Mouse (Mus musculus) cerebellum, adult 9-10 months (tissue): Measurements from ENCODE around the gene Sh3gl3.

Experiments
- DNase-seq: peaks from one replicate; pipeline ENCODE4 v3.0.0; 2022

Sh3gl3 gene

GRCm38 (mm10) chr7:82236152-82236898 lies 62.7 kb downstream of the Sh3gl3 start:
- DNase-seq = no peak

GRCm38 (mm10) chr7:82236899-82237162 lies 63.2 kb downstream of the Sh3gl3 start:
- DNase-seq = no peak

GRCm38 (mm10) chr7:82240424-82241240 lies 67.0 kb downstream of the Sh3gl3 start:
- no peak for DNase-seq

- DNase-seq = no peak
These were observed 71.1 kb downstream of the Sh3gl3 start for GRCm38 (mm10) chr7:82244701-82245100.

GRCm38 (mm10) chr7:82248953-82249695 lies 75.5 kb downstream of the Sh3gl3 start:
- DNase-seq = no peak

- no peak for DNase-seq
These were observed 79.7 kb downstream of the Sh3gl3 start for GRCm38 (mm10) chr7:82253309-82253708.

GRCm38 (mm10) chr7:82256936-82257335 lies 83.3 kb downstream of the Sh3gl3 start:
- no peak for DNase-seq

- DNase-seq = no peak
These were observed 83.9 kb downstream of the Sh3gl3 start for GRCm38 (mm10) chr7:82257530-82257929.

GRCm38 (mm10) chr7:82260210-82260609 lies 86.6 kb downstream of the Sh3gl3 start:
- DNase-seq = peak; percentile 39

- DNase-seq = peak; percentile 54
These were observed 89.5 kb downstream of the Sh3gl3 start for GRCm38 (mm10) chr7:82263141-82263540.

GRCm38 (mm10) chr7:82264119-82264518 lies 90.5 kb downstream of the Sh3gl3 start:
- DNase-seq = no peak

- no peak for DNase-seq
These were observed 91.7 kb downstream of the Sh3gl3 start for GRCm38 (mm10) chr7:82265365-82265764.

GRCm38 (mm10) chr7:82269948-82270347 lies 96.3 kb downstream of the Sh3gl3 start:
- DNase-seq = no peak

GRCm38 (mm10) chr7:82271742-82272141 lies 98.1 kb downstream of the Sh3gl3 start:
- no peak for DNase-seq

- DNase-seq = peak; percentile 47
These were observed 99.2 kb downstream of the Sh3gl3 start for GRCm38 (mm10) chr7:82272875-82273274.

GRCm38 (mm10) chr7:82274011-82274709 lies 100.5 kb downstream of the Sh3gl3 start:
- peak; percentile 22 for DNase-seq

GRCm38 (mm10) chr7:82274975-82275374 lies 101.3 kb downstream of the Sh3gl3 start:
- no peak for DNase-seq

- DNase-seq = no peak
These were observed 102.0 kb downstream of the Sh3gl3 start for GRCm38 (mm10) chr7:82275529-82276204.

- no peak for DNase-seq
These were observed 108.4 kb downstream of the Sh3gl3 start for GRCm38 (mm10) chr7:82282011-82282410.

GRCm38 (mm10) chr7:82282464-82282863 lies 108.8 kb downstream of the Sh3gl3 start:
- DNase-seq = no peak

GRCm38 (mm10) chr7:82287242-82287641 lies 113.6 kb downstream of the Sh3gl3 start:
- no peak for DNase-seq

GRCm38 (mm10) chr7:82293441-82293840 lies 119.8 kb downstream of the Sh3gl3 start:
- DNase-seq = no peak
